Mouse (Mus musculus): ENCODE measurements around the gene Elovl2. TPM values are rescaled to one million over a fixed set of nuclear protein-coding genes. Genes with fewer than 3 reads are reported as not detected.
"Not testable (repeated sequence)": the region's sequence is repeated elsewhere in the genome, so short reads cannot be mapped to it uniquely, and the experiment has no call there.

Gene Elovl2
- total RNA-seq, 2 experiments from 2014 or later, result 35.2 to 37.2 TPM

DNA sequence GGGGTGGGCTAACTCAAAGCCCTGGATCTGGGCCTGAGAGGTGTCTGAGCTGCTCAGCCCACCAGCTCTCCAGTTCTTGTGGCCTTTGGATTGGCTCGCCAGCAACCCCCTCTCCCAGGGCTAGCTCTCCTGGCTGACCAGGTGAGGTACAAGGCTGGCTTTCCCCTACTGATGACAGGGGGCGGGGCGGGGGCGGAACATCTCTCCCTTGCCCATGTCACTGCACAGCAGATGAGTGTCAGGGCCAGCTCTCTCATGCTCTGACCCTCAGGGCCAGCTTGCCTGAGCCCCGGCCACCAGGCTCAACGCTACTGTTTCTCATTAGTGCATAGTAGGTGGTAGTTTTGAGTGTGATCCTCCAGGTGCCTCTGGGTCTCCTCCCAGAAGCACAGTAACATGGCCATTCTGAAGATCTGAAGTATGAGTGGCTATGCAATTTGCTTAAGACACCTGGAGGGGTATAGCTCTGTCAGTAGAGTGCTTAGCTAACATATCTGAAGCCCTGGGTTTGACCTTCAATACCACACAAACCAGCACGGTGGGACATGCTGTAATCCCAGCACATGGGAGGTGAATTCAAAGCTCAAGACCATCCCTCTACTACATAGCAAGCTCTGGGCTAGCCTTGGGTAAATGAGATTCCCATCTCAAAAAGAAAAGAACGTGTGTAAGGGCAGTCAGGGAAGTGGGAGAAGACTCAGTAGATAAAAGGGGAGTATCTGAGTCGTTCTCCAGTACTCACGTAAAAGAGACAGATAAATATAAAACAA, 18.0 kb upstream of the Elovl2 start:
- intact Hi-C loops (cut with DNase I), result loop anchor here (5.0 to 10.0 kb wide), 4 partner anchors 151 to 456 kb away; partner anchors contain the start of gene Tmem14c
- DNase-seq (ENCODE audit: low spot score in 2 of 2), result no peak

DNA sequence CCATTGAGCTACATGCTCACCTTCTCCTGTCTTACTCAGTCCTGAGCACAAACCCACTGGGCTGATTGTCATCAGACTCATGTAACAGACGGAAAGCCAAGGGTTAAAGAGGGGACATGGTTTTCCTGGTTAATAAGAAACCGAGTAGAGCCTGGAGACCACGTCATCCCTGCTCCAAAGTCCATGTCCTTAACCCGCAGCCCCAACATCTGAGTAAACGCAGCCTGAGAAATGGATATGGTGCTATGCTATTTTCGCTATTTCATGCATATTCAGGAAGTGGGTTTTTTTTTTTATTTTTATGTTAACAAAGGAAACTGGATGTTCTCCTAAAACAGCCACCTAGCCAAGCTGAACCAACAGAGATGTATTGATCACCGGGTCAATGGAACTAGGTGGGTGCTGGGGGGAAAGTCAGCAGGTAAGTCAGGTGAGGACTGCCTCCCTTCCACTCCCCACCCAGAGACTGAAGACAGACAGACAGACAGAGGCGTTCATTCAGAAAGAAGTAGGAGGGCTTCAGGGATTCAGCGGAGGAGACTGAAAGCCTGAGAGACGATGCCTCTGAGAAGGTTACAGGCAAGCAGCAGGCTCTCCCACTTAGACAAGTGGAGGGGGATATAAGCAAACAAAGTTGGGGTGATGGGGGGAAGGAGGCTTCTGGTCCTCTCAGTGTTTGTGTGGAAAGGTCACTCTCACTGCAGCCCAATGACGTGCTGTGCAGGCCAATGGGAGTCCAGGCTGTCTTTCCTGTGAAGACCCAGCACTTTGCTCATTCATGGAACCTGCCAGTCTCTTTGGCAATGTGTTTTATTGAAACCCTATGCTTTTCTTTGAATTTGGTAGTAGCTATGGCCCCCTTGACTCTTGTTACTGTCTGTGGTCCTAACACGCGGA, 15.9 kb upstream of the Elovl2 start:
- intact Hi-C loops (cut with DNase I), result loop anchor here (2.0 to 10.0 kb wide), 5 partner anchors 101 to 454 kb away; partner anchors contain the start of gene Tmem14c

DNA sequence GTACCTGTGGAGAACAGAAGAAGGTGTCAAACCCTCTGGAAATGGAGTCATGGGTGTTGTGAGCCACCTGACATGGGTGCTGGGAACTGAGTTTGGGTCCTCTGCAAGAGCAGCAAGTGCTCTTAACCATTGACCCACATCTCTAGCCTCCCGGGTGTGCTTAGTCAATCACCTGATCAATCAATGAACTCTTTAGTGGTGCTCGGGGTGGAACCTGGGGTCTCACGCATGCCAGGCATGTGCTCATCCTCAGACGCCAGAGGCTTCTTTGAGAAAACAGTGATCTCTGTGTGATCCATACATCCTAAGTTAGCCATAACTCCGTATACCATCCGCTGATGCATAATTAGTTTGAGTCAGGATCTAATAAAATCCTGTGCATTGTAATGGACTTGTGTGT, 15.0 kb upstream of the Elovl2 start:
- intact Hi-C loops (cut with DNase I), result loop anchor here (5.0 to 10.0 kb wide), 4 partner anchors 148 to 453 kb away; partner anchors contain the start of gene Tmem14c
- no peak for DNase-seq (ENCODE audit: low spot score in 2 of 2)

More for the DNA sequence above, 15.9 kb upstream of the Elovl2 start:
- no peak for DNase-seq (ENCODE audit: low spot score in 2 of 2)

DNA sequence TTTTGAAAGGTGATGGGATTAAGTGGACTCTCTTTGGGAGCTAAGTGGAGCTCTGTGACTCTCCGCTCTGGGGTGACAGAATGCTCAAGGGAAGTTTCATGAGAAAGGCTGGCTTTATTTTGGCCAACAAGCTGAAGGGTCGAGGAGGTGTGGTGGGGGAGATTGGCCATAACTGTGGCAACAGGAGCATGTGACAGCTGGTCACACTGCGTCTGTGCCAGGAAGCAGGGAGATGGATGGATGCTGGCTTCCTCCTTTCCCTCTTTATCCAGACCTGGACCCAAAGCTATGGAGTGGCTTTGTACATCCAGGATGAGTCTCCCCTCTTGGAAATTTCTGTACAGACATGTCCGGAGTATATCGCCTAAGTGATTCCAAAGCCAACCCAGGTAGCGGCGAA, 13.0 kb upstream of the Elovl2 start:
- intact Hi-C loops (cut with DNase I), result loop anchor here (10.0 kb wide), 1 partner anchor 218 kb away; the partner anchor contains the start of gene Tmem14c
- no peak for DNase-seq (ENCODE audit: low spot score in 2 of 2)

DNA sequence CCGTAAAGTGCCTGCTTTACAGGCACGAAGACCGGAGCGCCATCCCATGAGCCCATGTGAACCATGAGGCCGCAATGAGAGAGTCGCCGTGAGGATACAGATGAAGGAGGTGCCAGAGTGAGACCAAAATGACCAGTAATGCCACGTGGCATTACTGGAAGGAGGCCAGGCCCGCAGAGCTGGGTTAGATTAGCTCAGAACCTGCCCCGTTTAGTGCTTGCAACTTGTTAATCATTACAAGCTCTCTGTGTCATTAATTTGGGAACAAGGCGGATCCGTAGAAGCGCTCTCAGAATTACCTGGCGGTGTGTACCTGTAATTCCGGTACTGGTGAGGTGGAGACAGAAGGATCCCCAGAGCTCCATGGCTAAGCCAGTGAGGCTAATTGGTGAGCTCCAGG, 12.0 kb upstream of the Elovl2 start:
- intact Hi-C loops (cut with DNase I), result loop anchor here (10.0 kb wide), 1 partner anchor 217 kb away; the partner anchor contains the start of gene Tmem14c
- no peak for DNase-seq (ENCODE audit: low spot score in 2 of 2)

DNA sequence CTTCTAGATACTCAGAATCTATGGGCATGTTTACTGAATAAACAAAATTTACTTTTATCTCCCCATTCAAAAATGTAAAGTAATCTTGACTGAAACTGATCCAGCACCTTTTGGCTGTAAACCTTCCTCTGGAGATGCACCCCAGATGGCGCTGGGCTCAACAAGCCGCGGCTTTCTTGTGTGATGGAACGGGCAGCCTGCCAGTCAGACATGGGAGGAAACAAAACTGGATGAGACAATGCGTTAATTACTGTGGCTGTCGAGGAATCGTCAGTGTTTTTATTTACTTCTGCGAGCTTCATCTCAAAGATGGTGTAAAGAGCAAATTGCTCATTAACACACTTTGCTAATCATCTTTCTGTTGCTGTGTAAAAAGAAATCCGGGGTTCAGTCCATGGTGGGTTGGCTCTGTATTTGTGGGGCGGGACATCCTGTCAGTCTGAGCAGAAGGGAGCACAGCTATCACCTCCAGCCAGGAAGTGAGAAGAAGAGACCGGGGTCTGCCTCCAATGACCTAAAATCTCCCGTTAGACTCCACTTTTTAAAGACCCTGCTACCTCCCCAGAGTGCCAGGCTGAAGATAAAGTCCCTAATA, 11.3 kb upstream of the Elovl2 start:
- peak in 1 of 2 experiments; percentile 39 for DNase-seq (ENCODE audit: low spot score in 2 of 2)
- intact Hi-C loops (cut with DNase I), result loop anchor here (10.0 kb wide), 1 partner anchor 217 kb away; the partner anchor contains the start of gene Tmem14c

DNA sequence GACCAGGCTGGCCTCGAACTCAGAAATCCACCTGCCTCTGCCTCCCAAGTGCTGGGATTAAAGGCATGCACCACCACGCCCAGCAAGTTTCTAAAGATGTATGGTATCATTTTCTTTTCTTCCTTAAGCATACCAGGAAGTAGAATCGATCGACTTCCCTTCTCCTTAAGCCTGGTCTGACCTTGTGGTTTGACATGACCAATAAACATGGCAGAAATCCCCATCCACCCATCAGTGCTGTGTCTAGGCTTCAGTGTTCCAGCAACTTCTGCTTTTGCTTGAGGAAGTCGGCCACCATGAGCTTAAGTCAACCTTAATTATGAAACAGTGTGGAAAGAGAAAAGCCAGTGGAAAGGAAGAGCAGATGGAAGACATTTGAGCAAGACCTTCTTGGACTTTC, 10.1 kb upstream of the Elovl2 start:
- no peak for DNase-seq (ENCODE audit: low spot score in 2 of 2)
- intact Hi-C loops (cut with DNase I), result loop anchor here (10.0 kb wide), 1 partner anchor 215 kb away; the partner anchor contains the start of gene Tmem14c

DNA sequence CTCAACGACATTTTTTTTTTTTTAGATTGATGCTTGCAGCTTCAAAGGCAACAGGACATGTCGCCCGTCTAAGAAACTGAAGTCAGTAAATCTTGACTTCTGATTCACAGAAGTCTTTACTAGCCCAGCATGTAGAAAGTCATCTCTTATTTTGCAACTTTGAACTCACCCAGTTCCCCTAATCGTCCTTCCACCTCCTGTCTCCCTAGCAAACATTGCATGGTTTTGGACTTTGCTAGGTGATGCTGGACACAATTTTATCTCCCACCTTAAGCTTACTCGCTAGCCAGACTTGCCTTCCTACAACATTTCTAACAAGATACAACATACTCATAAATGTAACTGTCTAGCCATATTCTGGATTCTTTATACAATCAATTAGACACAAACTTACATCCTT, 7.9 kb upstream of the Elovl2 start:
- intact Hi-C loops (cut with DNase I), result no loop called here
- DNase-seq (ENCODE audit: low spot score in 2 of 2), result no peak

DNA sequence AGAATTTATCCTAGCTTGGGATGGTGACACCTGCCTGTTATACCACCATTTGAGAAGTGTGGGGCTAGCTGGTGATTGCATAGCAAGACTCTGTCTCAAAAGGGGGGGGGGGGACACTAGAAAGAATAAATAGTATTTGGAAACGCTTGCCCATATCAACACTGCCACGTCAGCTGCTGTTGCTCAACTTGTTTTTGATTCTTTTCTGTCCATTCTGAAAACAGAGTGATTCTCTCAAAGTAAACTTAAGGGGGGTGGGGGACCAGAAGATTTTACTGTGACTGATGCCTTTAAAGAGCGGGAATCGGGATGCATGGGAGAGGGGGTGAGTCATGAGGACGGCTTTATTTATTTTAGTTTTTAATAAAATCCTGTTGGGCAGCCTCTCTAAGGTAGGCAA, 6.3 kb upstream of the Elovl2 start:
- DNase-seq (ENCODE audit: low spot score in 2 of 2), result no peak
- intact Hi-C loops (cut with DNase I), result no loop called here

DNA sequence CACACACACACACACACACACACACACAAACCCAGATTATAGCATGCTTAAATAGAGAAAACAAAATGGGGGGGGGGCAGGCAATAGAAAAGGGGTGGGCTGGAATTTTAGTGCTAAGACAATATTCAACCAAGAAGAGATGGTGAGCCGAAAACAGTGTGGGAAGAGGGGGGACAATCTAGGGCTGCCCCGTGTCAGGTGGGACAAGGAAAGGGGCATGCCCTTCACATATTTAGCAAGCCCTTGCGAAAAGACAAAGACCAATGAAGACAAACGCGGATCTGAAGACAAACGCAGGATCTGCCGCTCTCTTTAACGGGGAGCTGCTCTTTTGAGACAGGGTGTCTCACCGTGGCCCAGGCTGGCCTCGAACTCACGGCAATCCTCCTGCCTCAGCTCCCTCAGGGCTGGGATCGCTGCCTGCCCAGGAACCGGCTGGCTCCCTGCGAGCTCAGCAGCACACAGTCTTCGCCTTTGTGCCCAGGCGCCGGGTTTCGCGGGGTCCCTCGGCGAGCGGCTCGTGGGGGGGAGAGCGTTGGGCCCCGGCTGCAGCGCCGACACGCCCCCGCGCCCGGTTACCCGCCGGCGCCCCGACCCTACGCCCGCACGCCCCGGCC, 410 bp downstream of the Elovl2 start:
- DNase-seq (ENCODE audit: low spot score in 2 of 2), result peak in 1 of 2 experiments; percentile 36
- intact Hi-C loops (cut with DNase I), result no loop called here

DNA sequence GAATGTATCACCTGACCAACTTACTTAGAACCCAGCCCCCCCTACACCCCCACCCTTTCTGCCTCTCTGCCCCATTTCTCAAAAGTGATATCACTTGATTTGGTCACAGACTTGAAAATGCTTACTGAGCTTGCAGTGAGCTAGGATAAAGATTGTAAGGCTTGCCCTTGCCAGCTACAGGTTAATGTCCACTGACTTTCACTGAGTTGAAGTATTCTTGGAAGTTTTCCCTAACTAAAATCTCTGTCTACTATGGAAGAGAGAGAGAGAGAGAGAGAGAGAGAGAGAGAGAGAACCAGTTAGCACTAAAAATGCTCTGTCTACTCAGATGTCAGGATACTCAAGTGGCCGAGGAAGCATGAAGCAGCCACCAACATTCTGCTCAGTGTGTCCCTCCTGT, 1.1 kb downstream of the Elovl2 start:
- no peak for DNase-seq (ENCODE audit: low spot score in 2 of 2)
- intact Hi-C loops (cut with DNase I), result no loop called here

DNA sequence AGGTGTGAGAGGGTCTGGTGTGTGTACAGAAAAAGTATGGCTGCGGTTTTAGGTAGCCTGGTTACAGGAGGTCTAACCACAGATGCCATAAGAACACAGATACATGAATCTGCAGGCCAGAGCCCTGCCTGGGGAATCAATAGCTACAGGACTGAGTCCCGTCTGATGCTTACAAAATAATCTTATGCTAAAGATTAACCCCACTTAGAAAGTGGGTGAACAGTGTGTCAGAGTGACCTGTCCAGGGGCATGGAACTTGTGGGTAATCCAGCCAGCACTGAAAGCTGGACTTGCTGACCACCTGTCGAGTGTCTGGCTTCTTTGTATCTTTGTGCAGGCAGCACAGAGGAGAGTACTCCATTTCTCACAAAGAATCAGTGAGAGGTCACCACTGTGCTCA, 4.0 kb downstream of the Elovl2 start:
- intact Hi-C loops (cut with DNase I), result no loop called here
- DNase-seq (ENCODE audit: low spot score in 2 of 2), result no peak

DNA sequence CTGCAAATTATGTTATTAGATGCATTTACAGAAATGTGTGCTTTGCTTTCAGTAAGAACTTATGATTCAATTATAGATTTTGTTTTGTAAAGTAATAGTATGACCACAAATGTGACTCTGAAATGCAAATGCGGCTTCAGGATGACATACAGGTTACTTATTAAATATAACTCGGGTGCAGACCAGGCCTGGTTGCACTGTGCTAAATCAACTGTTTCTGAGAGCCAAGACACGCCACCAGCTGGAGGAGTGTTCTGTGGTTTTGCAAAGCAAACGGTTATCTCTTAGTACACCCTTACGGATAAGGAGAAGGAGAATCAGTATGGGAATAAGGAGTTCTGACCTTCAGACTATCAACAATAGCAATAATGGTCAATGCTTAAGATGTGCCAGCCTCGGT, 4.5 kb downstream of the Elovl2 start:
- DNase-seq (ENCODE audit: low spot score in 2 of 2), result no peak
- intact Hi-C loops (cut with DNase I), result no loop called here

DNA sequence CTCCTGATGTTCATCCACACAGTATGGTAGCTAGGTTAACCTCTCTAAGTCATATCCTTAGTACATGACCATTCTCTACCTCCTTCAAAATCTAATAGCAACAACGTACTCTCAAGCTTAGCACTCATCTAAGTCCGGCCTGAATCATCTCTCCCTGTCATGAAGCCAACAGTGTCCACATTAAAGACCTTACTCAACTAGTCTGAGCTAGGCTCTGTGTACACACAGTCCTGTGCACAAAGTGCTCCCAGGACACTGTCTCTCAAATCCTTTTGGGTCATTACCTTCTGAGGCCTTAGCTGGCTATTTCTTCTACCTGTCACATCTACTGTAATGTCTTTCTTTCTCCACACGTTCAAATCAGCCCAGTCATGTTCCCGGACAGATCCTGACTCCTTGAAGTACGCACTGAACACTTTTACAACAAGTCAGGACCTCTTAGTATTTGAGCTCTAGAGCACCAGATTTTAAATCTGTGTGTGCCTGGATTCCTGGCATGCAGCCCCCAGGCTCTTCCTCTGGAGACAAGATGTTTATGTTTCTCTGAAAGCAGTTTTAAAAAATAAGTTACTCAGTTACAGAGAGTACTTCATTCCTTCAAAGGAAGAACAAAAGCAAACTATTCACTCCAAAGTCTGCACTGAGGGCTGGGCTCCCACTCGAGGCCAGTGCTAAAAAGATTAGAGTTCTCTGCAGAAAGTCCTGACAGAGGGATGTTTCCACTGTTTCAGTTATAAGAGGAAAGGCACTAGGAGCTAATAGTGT, 7.5 kb downstream of the Elovl2 start:
- intact Hi-C loops (cut with DNase I), result no loop called here
- DNase-seq (ENCODE audit: low spot score in 2 of 2), result no peak

DNA sequence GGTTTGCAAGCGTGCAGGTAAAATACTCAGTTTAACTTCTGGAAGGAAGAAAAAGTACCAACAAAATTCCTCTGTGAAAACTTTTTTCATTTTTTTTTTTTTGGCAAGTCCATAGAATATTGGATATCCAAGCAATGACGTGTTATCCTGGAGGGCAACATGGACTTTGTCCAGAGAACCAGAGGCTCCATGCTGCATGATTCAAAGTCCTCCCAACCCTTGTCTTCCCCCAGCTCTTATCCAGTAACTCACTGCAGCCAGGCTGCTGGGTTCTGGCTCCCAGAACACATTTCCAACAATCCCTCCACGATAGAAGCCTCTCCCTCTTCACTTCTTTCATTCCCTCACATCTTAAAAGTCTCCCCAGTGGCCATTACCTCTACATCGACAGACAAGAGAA, 8.9 kb downstream of the Elovl2 start:
- intact Hi-C loops (cut with DNase I), result no loop called here
- DNase-seq (ENCODE audit: low spot score in 2 of 2), result no peak

DNA sequence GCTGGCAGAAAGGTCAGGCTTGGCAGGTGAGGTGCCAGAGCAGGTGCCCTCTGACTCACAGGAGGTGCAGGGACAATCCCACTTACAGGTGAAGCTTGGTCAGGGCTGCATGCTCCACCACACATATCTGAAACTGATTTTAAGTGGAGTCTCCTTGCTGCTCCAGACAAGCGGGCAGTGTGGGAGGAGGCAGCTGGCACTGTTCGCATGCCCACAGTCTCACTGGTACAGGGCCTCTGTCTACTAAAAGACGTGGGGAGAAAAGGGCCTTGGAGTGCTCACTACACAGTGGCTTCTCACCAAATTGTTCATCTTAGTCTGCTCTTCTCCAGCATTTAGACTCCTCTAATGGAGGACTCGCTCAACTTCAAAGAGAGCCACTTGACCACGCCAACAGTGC, 14.0 kb downstream of the Elovl2 start:
- intact Hi-C loops (cut with DNase I), result no loop called here
- peak; percentile 22 to 64 for DNase-seq (ENCODE audit: low spot score in 2 of 2)

DNA sequence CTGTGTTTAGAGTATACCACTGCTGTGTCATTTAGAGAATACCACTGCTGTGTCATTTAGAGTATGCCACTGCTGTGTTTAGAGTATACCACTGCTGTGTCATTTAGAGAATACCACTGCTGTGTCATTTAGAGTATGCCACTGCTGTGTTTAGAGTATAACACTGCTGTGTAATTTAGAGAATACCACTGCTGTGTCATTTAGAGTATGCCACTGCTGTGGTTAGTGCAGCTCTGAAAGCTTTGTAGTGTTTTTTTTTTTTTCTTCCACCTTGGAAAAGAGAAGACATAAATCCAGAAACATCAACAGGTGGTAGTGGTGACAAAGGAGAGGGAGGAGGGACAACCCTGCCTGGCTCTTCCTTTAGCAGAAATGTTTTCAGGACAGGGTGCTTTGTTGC, 14.6 kb downstream of the Elovl2 start:
- intact Hi-C loops (cut with DNase I); DNase-seq (ENCODE audit: low spot score in 2 of 2): not testable (repeated sequence)

DNA sequence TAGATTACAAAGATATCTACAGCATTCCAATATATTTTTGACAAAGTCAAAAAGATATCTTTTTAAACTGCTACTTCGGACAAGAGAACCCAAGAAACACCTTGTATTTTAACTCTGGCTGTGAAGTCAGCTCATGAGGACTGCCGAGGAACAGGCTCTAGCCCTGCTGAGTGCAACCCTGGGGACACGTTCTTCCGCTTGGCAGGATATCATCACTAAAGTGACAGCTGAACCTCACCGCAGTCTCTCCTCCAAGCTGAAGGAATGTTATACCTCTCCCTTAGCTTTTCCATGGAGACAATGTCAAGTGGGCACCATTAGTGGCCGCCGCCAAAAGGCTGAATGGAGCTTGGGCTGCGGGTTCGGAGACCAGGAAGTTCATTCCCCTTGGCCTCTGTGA, 16.5 kb downstream of the Elovl2 start:
- intact Hi-C loops (cut with DNase I), result no loop called here
- DNase-seq (ENCODE audit: low spot score in 2 of 2), result no peak

DNA sequence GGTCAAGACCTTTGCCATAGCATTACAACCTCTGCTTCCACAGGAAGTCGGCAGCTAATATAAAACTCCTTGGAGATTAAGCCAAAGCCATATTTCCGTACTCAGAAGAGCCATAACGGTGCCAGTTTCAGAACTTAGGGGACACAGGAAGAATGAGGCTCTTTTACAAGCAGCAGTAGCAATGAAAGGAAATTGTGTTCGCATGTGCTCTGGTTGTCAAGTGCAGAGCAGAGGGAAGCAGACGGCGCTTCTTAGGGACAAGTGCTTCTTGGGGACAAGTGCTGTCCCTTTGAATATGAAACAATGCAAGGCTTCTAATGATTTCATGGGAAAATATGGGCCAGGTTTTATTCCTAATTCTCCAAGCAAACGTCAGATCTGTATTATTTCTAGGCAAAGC, 16.9 kb downstream of the Elovl2 start:
- intact Hi-C loops (cut with DNase I), result no loop called here
- peak; percentile 26 to 57 for DNase-seq (ENCODE audit: low spot score in 2 of 2)

Data from left cerebral cortex, postnatal 14 days (tissue).